Mouse (Mus musculus): ENCODE results near the gene Pcdh7. TPM values are rescaled to one million over a fixed set of nuclear protein-coding genes. Genes with fewer than 3 reads are reported as not detected.

Gene Pcdh7
- polyA plus RNA-seq, 1 experiment from 2014 or later: 7.1 TPM

GRCm38 (mm10) chr5:57717238-57717905 lies 395 bp upstream of the Pcdh7 start:
- H3K9ac ChIP-seq (ENCODE audit: low read depth, low read length): peak overlapping the region; percentile 40
- 0% methylated on average over 52 of the region's 53 CpGs for WGBS

DNA sequence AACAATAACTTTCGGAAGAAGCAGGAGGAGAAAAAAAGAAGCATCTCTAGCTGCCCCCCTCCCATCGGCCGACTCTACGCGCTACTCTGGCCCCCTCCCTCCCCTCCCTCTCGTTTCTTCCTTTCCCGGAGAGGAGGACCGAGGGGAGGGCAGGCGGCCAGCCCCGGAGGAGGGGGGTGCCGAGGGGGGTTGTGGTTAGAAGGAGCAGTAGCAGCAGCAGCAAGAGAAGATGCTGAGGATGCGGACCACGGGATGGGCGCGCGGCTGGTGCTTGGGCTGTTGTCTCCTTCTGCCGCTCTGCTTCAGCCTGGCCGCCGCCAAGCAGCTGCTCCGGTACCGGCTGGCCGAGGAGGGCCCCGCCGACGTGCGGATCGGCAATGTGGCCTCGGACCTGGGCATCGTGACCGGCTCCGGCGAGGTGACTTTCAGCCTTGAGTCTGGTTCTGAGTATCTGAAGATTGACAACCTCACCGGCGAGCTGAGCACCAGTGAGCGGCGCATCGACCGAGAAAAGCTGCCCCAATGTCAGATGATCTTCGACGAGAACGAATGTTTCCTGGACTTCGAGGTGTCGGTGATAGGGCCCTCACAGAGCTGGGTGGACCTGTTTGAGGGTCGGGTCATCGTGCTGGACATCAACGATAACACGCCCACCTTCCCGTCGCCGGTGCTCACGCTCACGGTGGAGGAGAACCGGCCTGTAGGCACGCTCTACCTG lies 1.3 kb downstream of the Pcdh7 start:
- H3K9me3 ChIP-seq (ENCODE audit: control insufficient read depth, low read length): no peaks in the 10 kb centered on the region
- H3K36me3 ChIP-seq (ENCODE audit: control insufficient read depth, insufficient read depth, low read length): no peaks in the 10 kb centered on the region
- DNase-seq (ENCODE audit: low spot score): peak; percentile 61
- peak overlapping the region; percentile 72 for H3K9ac ChIP-seq (ENCODE audit: low read depth, low read length)
- peak overlapping the region; percentile 98 for H3K4me2 ChIP-seq (replicated peaks; ENCODE audit: low read depth, low read length)
- no peak for ATAC-seq (ENCODE audit: low FRiP score)
- H3K27me3 ChIP-seq (ENCODE audit: control insufficient read depth, insufficient read depth, low read length): peaks cover 23% of the 10 kb centered on the region
- H3K4me1 ChIP-seq (replicated peaks; ENCODE audit: control insufficient read depth, insufficient read depth, low read length): no peaks in the 10 kb centered on the region
- H3K27ac ChIP-seq (ENCODE audit: low read depth, low read length): no peak overlapping the region
- H3K4me3 ChIP-seq (ENCODE audit: low read depth, low read length): peak overlapping the region; percentile 54
- WGBS: under 1% methylated on average over 50 of the region's 54 CpGs

More at GRCm38 (mm10) chr5:57717238-57717905, 395 bp upstream of the Pcdh7 start:
- Histone ChIP-seq H3K9me3 (ENCODE audit: control insufficient read depth, low read length) (no peaks in the 10 kb centered on the region), H3K4me3 (ENCODE audit: low read depth, low read length) (peak overlapping the region; percentile 54), H3K36me3 (ENCODE audit: control insufficient read depth, insufficient read depth, low read length) (no peaks in the 10 kb centered on the region), H3K27ac (ENCODE audit: low read depth, low read length) (peak overlapping the region; percentile 67; the same call in 1 of the 2 replicates), H3K4me2 (replicated peaks; ENCODE audit: low read depth, low read length) (peak overlapping the region; percentile 98), H3K27me3 (ENCODE audit: control insufficient read depth, insufficient read depth, low read length) (peaks cover 23% of the 10 kb centered on the region), H3K4me1 (replicated peaks; ENCODE audit: control insufficient read depth, insufficient read depth, low read length) (no peaks in the 10 kb centered on the region)
- DNase-seq (ENCODE audit: low spot score) (no peak), ATAC-seq (ENCODE audit: low FRiP score) (peak; percentile 18; the same call in 1 of the 2 replicates)

DNA sequence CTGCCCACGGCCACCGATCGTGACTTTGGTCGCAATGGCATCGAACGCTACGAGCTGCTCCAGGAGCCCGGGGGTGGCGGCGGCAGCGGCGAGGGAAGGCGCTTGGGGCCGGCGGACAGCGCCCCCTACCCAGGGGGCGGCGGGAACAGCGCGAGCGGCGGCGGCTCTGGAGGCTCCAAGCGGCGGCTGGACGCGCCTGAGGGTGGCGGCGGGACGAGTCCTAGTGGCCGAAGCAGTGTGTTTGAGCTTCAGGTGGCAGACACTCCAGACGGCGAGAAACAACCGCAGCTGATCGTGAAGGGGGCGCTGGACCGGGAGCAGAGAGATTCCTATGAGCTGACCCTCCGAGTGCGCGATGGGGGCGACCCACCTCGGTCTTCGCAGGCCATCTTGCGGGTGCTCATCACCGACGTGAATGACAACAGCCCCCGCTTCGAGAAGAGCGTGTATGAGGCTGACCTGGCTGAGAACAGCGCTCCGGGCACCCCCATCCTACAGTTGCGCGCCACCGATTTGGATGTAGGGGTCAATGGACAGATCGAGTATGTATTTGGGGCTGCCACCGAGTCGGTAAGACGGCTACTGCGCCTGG lies 1.9 kb downstream of the Pcdh7 start:
- Histone ChIP-seq H3K9me3 (ENCODE audit: control insufficient read depth, low read length) (no peaks in the 10 kb centered on the region), H3K9ac (ENCODE audit: low read depth, low read length) (peak overlapping the region; percentile 72; the same call in 1 of the 2 replicates), H3K27me3 (ENCODE audit: control insufficient read depth, insufficient read depth, low read length) (peaks cover 23% of the 10 kb centered on the region), H3K27ac (ENCODE audit: low read depth, low read length) (no peak overlapping the region), H3K36me3 (ENCODE audit: control insufficient read depth, insufficient read depth, low read length) (no peaks in the 10 kb centered on the region), H3K4me3 (ENCODE audit: low read depth, low read length) (peak overlapping the region; percentile 54), H3K4me1 (replicated peaks; ENCODE audit: control insufficient read depth, insufficient read depth, low read length) (no peaks in the 10 kb centered on the region), H3K4me2 (replicated peaks; ENCODE audit: low read depth, low read length) (peak overlapping the region; percentile 98)
- WGBS: under 1% methylated on average over 52 of the region's 59 CpGs
- DNase-seq (ENCODE audit: low spot score) (peak; percentile 82), ATAC-seq (ENCODE audit: low FRiP score) (no peak)

DNA sequence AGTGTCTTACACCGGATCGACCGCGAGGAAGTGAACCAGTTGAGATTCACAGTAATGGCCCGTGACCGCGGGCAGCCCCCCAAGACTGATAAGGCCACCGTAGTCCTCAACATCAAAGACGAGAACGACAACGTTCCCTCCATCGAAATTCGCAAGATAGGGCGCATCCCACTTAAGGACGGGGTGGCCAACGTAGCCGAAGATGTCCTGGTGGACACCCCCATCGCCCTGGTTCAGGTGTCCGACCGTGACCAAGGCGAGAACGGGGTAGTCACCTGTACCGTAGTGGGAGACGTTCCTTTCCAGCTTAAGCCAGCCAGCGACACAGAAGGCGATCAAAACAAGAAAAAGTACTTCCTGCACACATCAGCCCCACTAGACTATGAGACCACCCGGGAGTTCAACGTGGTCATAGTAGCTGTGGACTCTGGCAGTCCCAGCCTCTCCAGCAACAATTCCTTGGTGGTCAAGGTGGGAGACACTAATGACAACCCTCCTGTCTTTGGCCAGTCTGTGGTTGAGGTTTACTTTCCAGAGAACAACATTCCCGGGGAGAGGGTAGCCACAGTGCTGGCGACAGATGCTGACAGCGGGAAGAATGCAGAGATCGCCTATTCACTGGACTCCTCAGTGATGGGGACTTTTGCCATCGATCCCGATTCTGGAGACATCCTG lies 2.6 kb downstream of the Pcdh7 start:
- DNase-seq (ENCODE audit: low spot score) (peak; percentile 39), ATAC-seq (ENCODE audit: low FRiP score) (no peak)
- H3K4me2 ChIP-seq (replicated peaks; ENCODE audit: low read depth, low read length): peak overlapping the region; percentile 98
- H3K9ac ChIP-seq (ENCODE audit: low read depth, low read length): 0 out of 2 replicates have a peak overlapping the region, but pooled peaks have one; percentile 27
- no peaks in the 10 kb centered on the region for H3K4me1 ChIP-seq (replicated peaks; ENCODE audit: control insufficient read depth, insufficient read depth, low read length)
- H3K27ac ChIP-seq (ENCODE audit: low read depth, low read length): no peak overlapping the region
- H3K36me3 ChIP-seq (ENCODE audit: control insufficient read depth, insufficient read depth, low read length): no peaks in the 10 kb centered on the region
- H3K27me3 ChIP-seq (ENCODE audit: control insufficient read depth, insufficient read depth, low read length): peaks cover 23% of the 10 kb centered on the region
- peak overlapping the region; percentile 54 for H3K4me3 ChIP-seq (ENCODE audit: low read depth, low read length)
- no peaks in the 10 kb centered on the region for H3K9me3 ChIP-seq (ENCODE audit: control insufficient read depth, low read length)
- 5% methylated on average over 34 of the region's 34 CpGs for WGBS

- Histone ChIP-seq H3K9me3 (ENCODE audit: control insufficient read depth, low read length) (no peaks in the 10 kb centered on the region), H3K27me3 (ENCODE audit: control insufficient read depth, insufficient read depth, low read length) (peaks cover 23% of the 10 kb centered on the region), H3K27ac (ENCODE audit: low read depth, low read length) (no peak overlapping the region), H3K4me3 (ENCODE audit: low read depth, low read length) (peak overlapping the region; percentile 54), H3K4me1 (replicated peaks; ENCODE audit: control insufficient read depth, insufficient read depth, low read length) (no peaks in the 10 kb centered on the region), H3K9ac (ENCODE audit: low read depth, low read length) (no peak overlapping the region), H3K4me2 (replicated peaks; ENCODE audit: low read depth, low read length) (peak overlapping the region; percentile 98; the same call in 1 of the 2 replicates), H3K36me3 (ENCODE audit: control insufficient read depth, insufficient read depth, low read length) (no peaks in the 10 kb centered on the region)
- peak; percentile 15 for DNase-seq (ENCODE audit: low spot score)
- 36% methylated on average over 8 of the region's 8 CpGs for whole genome bisulfite sequencing
- no peak for ATAC-seq (ENCODE audit: low FRiP score)
Measured at GRCm38 (mm10) chr5:57721148-57721712, 3.5 kb downstream of the Pcdh7 start.

DNA sequence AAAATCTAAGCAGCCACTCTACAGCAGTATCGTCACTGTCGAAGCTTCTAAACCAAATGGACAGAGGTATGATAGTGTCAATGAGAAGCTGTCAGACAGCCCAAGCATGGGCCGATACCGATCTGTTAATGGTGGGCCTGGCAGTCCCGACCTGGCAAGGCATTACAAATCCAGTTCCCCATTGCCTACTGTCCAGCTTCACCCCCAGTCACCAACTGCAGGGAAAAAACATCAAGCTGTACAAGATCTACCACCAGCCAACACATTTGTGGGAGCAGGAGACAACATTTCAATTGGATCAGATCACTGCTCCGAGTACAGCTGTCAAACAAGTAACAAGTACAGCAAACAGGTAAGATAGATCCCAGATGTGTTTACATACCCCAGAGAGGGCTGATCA lies 4.2 kb downstream of the Pcdh7 start:
- Histone ChIP-seq H3K27ac (ENCODE audit: low read depth, low read length) (no peak overlapping the region), H3K9ac (ENCODE audit: low read depth, low read length) (no peak overlapping the region), H3K4me3 (ENCODE audit: low read depth, low read length) (no peak overlapping the region), H3K4me2 (replicated peaks; ENCODE audit: low read depth, low read length) (peak overlapping the region; percentile 17; the same call in 1 of the 2 replicates), H3K9me3 (ENCODE audit: control insufficient read depth, low read length) (no peaks in the 10 kb centered on the region), H3K4me1 (replicated peaks; ENCODE audit: control insufficient read depth, insufficient read depth, low read length) (no peaks in the 10 kb centered on the region), H3K36me3 (ENCODE audit: control insufficient read depth, insufficient read depth, low read length) (no peaks in the 10 kb centered on the region), H3K27me3 (ENCODE audit: control insufficient read depth, insufficient read depth, low read length) (peaks cover 23% of the 10 kb centered on the region)
- 55% methylated on average over 6 of the region's 6 CpGs for WGBS
- DNase-seq (ENCODE audit: low spot score) (peak; percentile 10), ATAC-seq (ENCODE audit: low FRiP score) (no peak)

DNA sequence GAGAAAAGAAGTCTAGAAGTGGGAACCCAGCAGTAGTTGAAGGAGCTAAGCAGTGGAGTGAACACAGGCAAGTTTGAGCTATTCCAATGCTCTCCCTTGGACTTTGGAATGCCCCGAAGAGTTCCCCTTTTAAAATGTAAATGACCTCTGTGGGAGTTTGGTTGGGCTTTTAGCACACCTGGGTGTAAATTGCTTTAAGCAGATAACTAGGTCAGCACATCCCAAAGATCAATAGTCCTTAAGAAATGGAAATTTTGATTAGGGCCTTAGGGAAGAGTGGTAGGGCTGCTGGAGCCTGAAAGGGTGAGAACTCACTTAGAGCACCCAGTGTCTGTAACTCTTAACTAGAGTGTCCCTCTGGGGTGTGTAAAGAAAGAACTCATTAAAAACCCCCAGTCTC lies 15.7 kb downstream of the Pcdh7 start:
- no peak overlapping the region for H3K4me3 ChIP-seq (ENCODE audit: low read depth, low read length)
- DNase-seq (ENCODE audit: low spot score) (no peak), ATAC-seq (ENCODE audit: low FRiP score) (no peak)
- no peaks in the 10 kb centered on the region for H3K4me1 ChIP-seq (replicated peaks; ENCODE audit: control insufficient read depth, insufficient read depth, low read length)
- H3K4me2 ChIP-seq (replicated peaks; ENCODE audit: low read depth, low read length): no peak overlapping the region
- WGBS: 23% methylated on average over 1 of the region's 1 CpGs
- H3K9me3 ChIP-seq (ENCODE audit: control insufficient read depth, low read length): no peaks in the 10 kb centered on the region
- H3K9ac ChIP-seq (ENCODE audit: low read depth, low read length): no peak overlapping the region
- H3K27me3 ChIP-seq (ENCODE audit: control insufficient read depth, insufficient read depth, low read length): no peaks in the 10 kb centered on the region
- H3K36me3 ChIP-seq (ENCODE audit: control insufficient read depth, insufficient read depth, low read length): no peaks in the 10 kb centered on the region
- no peak overlapping the region for H3K27ac ChIP-seq (ENCODE audit: low read depth, low read length)

DNA sequence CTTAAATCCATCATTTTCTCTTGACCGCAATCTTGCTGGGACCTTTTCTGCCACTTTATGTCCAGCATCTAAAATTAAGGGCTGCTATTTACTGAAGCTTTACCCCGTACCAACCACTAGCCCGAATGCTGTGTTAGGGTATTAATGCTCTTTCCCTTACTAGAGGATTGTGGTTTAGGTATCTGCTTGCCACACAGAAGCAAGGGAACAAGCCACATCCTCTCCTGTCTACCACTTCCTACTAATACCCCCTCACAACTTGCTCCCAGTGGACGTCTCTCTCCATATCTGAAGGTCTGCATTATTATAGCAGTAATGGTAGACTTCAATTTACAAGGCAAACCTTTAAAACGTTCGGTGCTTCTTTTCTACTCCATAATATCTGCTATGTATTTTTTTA lies 18.0 kb downstream of the Pcdh7 start:
- Histone ChIP-seq H3K4me3 (ENCODE audit: low read depth, low read length) (no peak overlapping the region), H3K4me2 (replicated peaks; ENCODE audit: low read depth, low read length) (no peak overlapping the region), H3K4me1 (replicated peaks; ENCODE audit: control insufficient read depth, insufficient read depth, low read length) (no peaks in the 10 kb centered on the region), H3K9ac (ENCODE audit: low read depth, low read length) (no peak overlapping the region), H3K9me3 (ENCODE audit: control insufficient read depth, low read length) (no peaks in the 10 kb centered on the region), H3K27me3 (ENCODE audit: control insufficient read depth, insufficient read depth, low read length) (no peaks in the 10 kb centered on the region), H3K36me3 (ENCODE audit: control insufficient read depth, insufficient read depth, low read length) (no peaks in the 10 kb centered on the region), H3K27ac (ENCODE audit: low read depth, low read length) (no peak overlapping the region)
- WGBS: 86% methylated on average over 6 of the region's 6 CpGs
- ATAC-seq (ENCODE audit: low FRiP score) (no peak), DNase-seq (ENCODE audit: low spot score) (no peak)

Measured in hindbrain, embryonic 11.5 days (tissue).